Mouse (Mus musculus) olfactory bulb, adult 2 months (tissue): ENCODE measurements around the gene Med13. TPM values are rescaled to one million over a fixed set of nuclear protein-coding genes. Genes with fewer than 3 reads are reported as not detected.

Source experiments
- H3K27ac ChIP-seq: fragments of 200-500 bp; 2 replicates; pipeline ENCODE4 v1.5.1; 2012; ENCODE audit warnings: low read depth, low read length; ENCODE audit not compliant: insufficient read depth
- H3K4me1 ChIP-seq: fragments of 200-500 bp; 2 replicates; pipeline ENCODE4 v1.6.1; 2012; ENCODE audit warnings: low read length; ENCODE audit not compliant: control insufficient read depth, insufficient read depth
- H3K4me3 ChIP-seq: fragments of 200-500 bp; 2 replicates; pipeline ENCODE4 v1.5.1; 2012; ENCODE audit warnings: mild to moderate bottlenecking, low read depth, low read length, moderate library complexity; ENCODE audit not compliant: insufficient read depth
- CTCF ChIP-seq: fragments of 200-500 bp; IDR thresholded peaks from 2 replicates; pipeline ENCODE4 v1.5.1; 2012; ENCODE audit warnings: low read depth, mild to moderate bottlenecking, low read length, moderate library complexity; ENCODE audit not compliant: insufficient read depth
- POLR2A ChIP-seq: fragments of 200-500 bp; IDR thresholded peaks from 2 replicates; pipeline ENCODE4 v1.6.1; 2012; ENCODE audit warnings: mild to moderate bottlenecking, low read depth, low read length, moderate library complexity; ENCODE audit not compliant: insufficient read depth
- WGBS: fragments of 180-500 bp; shearing (Covaris S2); methylation state at CpG from one replicate; pipeline ENCODE4 v1.1.7; 2018; 5-methylcytosine and 5-hydroxymethylcytosine counted together
- polyA plus RNA-seq: library from polyadenylated mRNA; stranded (reverse); fragments of >200 nt; gene quantifications from 2 replicates; pipeline ENCODE4 v1.2.4, GENCODE M21; 2012; ENCODE audit warnings: low replicate concordance; ENCODE audit not compliant: missing spikeins, insufficient read depth, insufficient read length

Med13 gene
- polyA plus RNA-seq, 1 experiment: 456 TPM

DNA sequence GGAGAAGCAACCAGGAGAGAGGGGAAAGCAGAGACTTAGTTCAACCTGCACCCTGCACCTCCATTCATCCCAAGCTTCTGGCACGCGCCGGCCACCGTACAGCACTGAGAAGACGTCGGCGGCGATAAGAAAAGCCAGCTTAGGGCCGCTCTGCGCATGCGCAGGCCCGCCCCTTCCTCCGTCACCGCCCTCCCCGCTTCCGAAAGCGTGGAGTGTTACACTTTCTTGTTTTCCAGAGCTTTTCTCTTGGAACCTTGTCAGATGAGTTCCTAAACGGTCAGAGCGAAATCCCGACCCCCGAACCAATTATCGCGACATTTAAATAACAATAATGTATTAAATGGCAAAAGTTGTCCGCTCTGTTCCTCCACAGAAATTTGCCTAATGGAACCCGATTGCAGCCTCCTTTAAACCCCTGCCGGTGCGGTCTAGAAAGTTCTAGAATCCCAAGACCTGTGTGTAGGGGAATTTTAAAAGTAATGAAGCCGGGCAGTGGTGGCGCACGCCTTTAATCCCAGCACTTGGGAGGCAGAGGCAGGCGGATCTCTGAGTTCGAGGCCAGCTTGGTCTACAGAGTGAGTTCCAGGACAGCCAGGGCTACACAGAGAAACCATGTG is 99.8 kb downstream of the Med13 start, which contains the start of gene Ints2:
Ints2 (minus strand) TSS at position 116 of the 617 bp plus-strand sequence.
- peak within 1 kb of the TSS; percentile 90 for H3K4me3 ChIP-seq
- no peak within 1 kb of the TSS; the same call in 1 of the 2 replicates for H3K27ac ChIP-seq
- H3K4me1 ChIP-seq: peaks cover 4% of the 10 kb centered on the region; the same call in 1 of the 2 replicates
- WGBS: 5% methylated on average over 32 of the region's 32 CpGs
- TF ChIP-seq CTCF: no peak
- peak; percentile 76 for TF ChIP-seq POLR2A

DNA sequence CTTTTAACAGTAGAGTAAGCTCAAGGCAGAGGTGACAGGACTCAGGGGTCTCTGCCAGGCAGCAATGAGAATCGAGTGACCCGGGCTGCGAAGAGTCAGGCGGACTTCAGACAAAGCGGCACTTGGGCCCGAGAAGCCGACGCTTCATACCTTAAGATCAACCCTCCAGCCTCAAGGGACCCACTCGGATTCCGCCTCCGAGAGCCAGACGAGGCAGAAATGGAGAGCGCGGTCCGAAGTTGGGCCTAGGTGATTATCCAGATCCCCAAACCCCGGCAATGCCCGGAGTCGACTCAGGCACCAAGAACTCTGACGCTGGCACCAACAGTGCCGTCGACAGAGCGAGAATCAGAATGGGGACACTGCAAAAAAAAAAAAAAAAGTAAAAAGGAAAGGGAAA is 100.3 kb downstream of the Med13 start:
- H3K27ac ChIP-seq: no peak overlapping the region; the same call in 1 of the 2 replicates
- H3K4me3 ChIP-seq: peak overlapping the region; percentile 90
- WGBS: 0% methylated on average over 22 of the region's 22 CpGs
- H3K4me1 ChIP-seq: peaks cover 4% of the 10 kb centered on the region; the same call in 1 of the 2 replicates
- no peak for TF ChIP-seq CTCF
- no peak for TF ChIP-seq POLR2A

DNA sequence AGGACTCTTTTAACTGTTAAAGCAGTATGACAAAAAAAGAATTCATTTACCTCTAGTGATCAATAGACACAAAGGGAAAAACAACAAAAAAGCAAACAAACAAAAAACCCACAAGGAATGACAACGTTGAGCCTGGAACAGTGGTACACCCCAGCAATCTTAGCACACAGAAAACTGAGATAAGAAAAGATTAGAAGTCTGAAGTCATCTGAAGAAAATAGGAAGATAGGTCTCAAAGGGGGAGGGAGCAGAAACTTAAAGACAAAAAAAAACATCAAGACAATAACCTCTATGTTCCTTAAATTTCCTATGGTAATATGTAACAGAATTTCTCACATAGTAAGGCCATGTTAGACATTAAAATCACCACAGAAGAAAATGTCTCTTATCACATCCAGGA is 104.1 kb downstream of the Med13 start:
- TF ChIP-seq CTCF (no peak), POLR2A (no peak)
- Histone ChIP-seq H3K4me1 (peaks cover 4% of the 10 kb centered on the region; the same call in 1 of the 2 replicates), H3K27ac (no peak overlapping the region), H3K4me3 (no peak overlapping the region)
- WGBS: 81% methylated on average over 1 of the region's 1 CpGs

DNA sequence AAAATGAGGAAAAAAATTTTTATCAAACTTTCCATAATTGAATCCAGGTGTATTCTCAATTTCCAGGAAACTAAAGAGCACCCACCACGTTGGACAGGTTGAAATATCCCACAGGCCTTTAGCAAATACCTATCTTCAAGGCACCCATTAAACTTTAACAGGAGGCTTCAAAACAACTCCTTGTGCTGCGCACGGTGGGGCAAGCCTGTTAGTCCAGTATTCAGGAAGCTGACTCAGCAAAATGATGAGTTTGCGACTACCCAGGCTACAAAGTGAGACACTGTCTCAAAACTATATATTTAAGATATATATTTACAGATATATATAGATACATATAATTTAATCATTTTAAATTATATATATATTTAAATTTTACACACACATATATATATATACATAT is 125.0 kb downstream of the Med13 start:
- TF ChIP-seq POLR2A: no peak
- TF ChIP-seq CTCF: no peak
- WGBS: 91% methylated on average over 4 of the region's 4 CpGs
- Histone ChIP-seq H3K4me3 (no peak overlapping the region), H3K4me1 (no peaks in the 10 kb centered on the region), H3K27ac (no peak overlapping the region)

DNA sequence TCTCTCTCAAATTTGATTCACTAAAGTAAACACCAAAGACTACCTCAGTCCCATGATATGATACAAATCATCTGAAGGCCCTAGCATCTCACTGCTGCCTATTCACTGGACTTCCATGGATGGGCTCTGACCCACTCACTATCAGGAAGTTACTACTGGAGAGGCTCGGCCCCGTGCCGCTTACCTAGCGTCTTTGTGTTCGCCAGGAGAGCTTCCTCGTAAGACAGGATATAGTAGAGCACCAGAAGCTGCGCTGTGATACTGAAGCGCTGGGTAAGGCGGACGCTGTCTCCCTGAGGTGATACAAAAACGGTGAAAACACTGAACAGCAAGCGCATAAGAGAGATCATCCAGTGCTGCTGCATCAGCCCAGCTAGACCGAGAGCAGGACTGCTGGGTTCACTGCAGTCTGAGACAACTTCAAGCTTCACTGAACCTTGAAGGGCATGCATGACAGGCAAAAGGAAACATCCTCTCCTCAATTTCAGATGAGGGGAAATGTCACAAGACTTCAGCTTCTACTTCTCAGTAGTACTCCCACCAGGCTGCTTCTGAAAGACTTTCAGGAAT is 125.5 kb downstream of the Med13 start:
- Histone ChIP-seq H3K4me1 (no peaks in the 10 kb centered on the region), H3K27ac (no peak overlapping the region), H3K4me3 (no peak overlapping the region)
- 96% methylated on average over 13 of the region's 13 CpGs for WGBS
- TF ChIP-seq CTCF (no peak), POLR2A (no peak)

DNA sequence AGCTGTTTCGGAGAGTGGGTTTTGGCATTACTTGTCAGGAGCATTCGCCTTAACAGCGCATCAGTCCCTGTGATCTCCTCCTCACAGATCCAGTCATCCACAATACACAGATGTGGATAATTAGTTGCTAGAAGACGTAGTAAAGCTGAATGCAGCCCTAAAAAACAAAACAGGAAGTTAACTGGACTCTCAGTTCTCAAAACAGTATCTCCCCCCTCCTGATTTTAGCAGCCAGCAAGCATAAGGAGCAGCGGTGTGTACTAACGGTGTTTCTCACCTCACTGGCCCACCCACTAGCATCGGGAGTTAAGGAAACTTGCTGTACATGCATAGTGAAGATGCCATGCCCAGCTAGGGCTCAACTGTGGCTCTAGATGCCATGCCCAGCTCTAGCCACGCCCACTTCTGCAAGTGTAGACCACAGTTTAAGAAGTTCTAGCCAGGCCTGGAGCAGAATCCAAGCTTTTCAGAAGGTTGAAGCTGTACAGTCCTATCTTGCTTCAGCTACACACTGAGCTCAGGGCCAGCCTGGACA is 130.7 kb downstream of the Med13 start:
- Histone ChIP-seq H3K4me3 (no peak overlapping the region), H3K4me1 (no peaks in the 10 kb centered on the region), H3K27ac (no peak overlapping the region)
- WGBS: 73% methylated on average over 8 of the region's 8 CpGs
- TF ChIP-seq CTCF: no peak
- TF ChIP-seq POLR2A: no peak

DNA sequence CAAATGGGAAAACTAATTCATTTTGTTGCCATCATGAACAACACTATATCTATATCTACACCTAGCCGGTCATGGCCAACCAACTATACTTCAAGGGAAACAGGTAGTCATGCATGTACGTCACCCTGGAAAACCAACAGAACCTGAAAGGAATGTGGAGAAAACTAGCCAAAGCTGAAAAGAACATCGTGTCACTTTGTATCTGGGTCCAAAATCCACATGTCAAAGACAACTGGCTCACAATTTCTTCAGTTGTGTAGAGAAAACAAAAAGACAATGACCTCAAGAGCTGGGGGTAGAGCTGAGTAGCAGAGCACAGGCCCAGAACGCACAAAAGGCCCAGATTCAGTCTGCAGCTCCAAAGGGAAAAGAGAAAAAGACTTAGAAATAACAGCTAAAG is 131.6 kb downstream of the Med13 start:
- no peak overlapping the region for H3K4me3 ChIP-seq
- H3K4me1 ChIP-seq: no peaks in the 10 kb centered on the region
- TF ChIP-seq CTCF (no peak), POLR2A (no peak)
- no peak overlapping the region for H3K27ac ChIP-seq
- WGBS: 65% methylated on average over 4 of the region's 4 CpGs

Other genes with a start within 250 kb of the Med13 start
- not detected in 2 replicates for gene Brip1, start 156.4 kb downstream of the Med13 start, polyA plus RNA-seq
- not detected in 2 replicates for gene Ints2, start 100.0 kb downstream of the Med13 start, polyA plus RNA-seq
- not detected in 2 replicates for gene Rnft1, start 127.1 kb upstream of the Med13 start, polyA plus RNA-seq
- not detected in 2 replicates for gene Rps6kb1, start 187.2 kb upstream of the Med13 start, polyA plus RNA-seq
- not detected in 2 replicates for gene Tubd1, start 187.4 kb upstream of the Med13 start, polyA plus RNA-seq